In genomic region chr15:98707766-98708372, GRCm38 (mm10) we compare ENCODE assay signal across 8 mouse cellular contexts. TPM values are rescaled to one million over a fixed set of nuclear protein-coding genes. Genes with fewer than 3 reads are reported as not detected.
A peak's percentile ranks its signal among the peaks of the same experiment; 100 is the strongest.
DNase-seq lines count a peak whose midpoint lies in the region; ATAC-seq and TF ChIP-seq lines count a peak whose summit lies in the region.

TSS of gene Ccdc65 (plus strand) at chr15:98708207.

- H3K4me2 ChIP-seq in forebrain, embryonic 13.5 days = peak within 1 kb of the TSS; percentile 55
- peak within 1 kb of the TSS; percentile 60 for H3K4me2 ChIP-seq in liver, embryonic 15.5 days
- peak within 1 kb of the TSS; percentile 33 for H3K4me2 ChIP-seq in neural tube, embryonic 11.5 days (ENCODE audit: low read depth)
- peak within 1 kb of the TSS; percentile 51 for H3K4me2 ChIP-seq in stomach, embryonic 16.5 days (ENCODE audit: low read depth, low read length)

- peak; percentile 79 for DNase-seq in c-Kit-positive CD71-negative TER-119-negative erythroid progenitor cells, embryonic 14.5 days (ENCODE audit: low read depth)
- DNase-seq in heart, postnatal 10 days = peak; percentile 84 to 92
- peak; percentile 93 to 94 for DNase-seq in kidney, postnatal 4 days
- peak; percentile 84 for DNase-seq in neural tube, embryonic 11.5 days (ENCODE audit: low spot score)

- H3K27ac ChIP-seq in forebrain, embryonic 13.5 days = no peak within 1 kb of the TSS
- H3K27ac ChIP-seq in liver, embryonic 15.5 days (replicated peaks) = no peak within 1 kb of the TSS
- H3K27ac ChIP-seq in neural tube, embryonic 11.5 days (ENCODE audit: low read depth, low read length) = no peak within 1 kb of the TSS
- no peak within 1 kb of the TSS for H3K27ac ChIP-seq in stomach, embryonic 16.5 days (ENCODE audit: low read length)

- H3K9ac ChIP-seq in forebrain, embryonic 13.5 days = no peak within 1 kb of the TSS
- H3K9ac ChIP-seq in liver, embryonic 15.5 days = no peak within 1 kb of the TSS
- peak within 1 kb of the TSS; percentile 1; the same call in 1 of the 2 replicates for H3K9ac ChIP-seq in neural tube, embryonic 11.5 days (ENCODE audit: low read length)
- H3K9ac ChIP-seq in stomach, embryonic 16.5 days (ENCODE audit: low read length) = 0 out of 2 replicates have a peak within 1 kb of the TSS, but pooled peaks have one; percentile 5

- ATAC-seq in forebrain, embryonic 13.5 days = no peak
- no peak for ATAC-seq in liver, embryonic 15.5 days (ENCODE audit: insufficient read depth)
- no peak for ATAC-seq in neural tube, embryonic 11.5 days (ENCODE audit: insufficient read depth, low FRiP score, low TSS enrichment)
- ATAC-seq in stomach, embryonic 16.5 days (ENCODE audit: insufficient read depth, low FRiP score) = peak; percentile 56; the same call in 1 of the 2 replicates

- intact Hi-C loops in heart, postnatal 10 days (cut with DNase I) = loop anchor here (5.0 to 10.0 kb wide), 2 partner anchors 77 to 94 kb away; partner anchors contain the start of gene Wnt1

- no peaks in the 10 kb centered on the region for H3K36me3 ChIP-seq in E14TG2a.4 (ENCODE audit: insufficient read depth, low read length)
- no peaks in the 10 kb centered on the region for H3K36me3 ChIP-seq in forebrain, embryonic 13.5 days (ENCODE audit: poor library complexity, severe bottlenecking)
- no peaks in the 10 kb centered on the region for H3K36me3 ChIP-seq in liver, embryonic 15.5 days (replicated peaks)
- H3K36me3 ChIP-seq in neural tube, embryonic 11.5 days (ENCODE audit: control insufficient read depth, insufficient read depth, low read length) = no peaks in the 10 kb centered on the region
- H3K36me3 ChIP-seq in stomach, embryonic 16.5 days (ENCODE audit: control insufficient read depth, insufficient read depth, low read length) = no peaks in the 10 kb centered on the region

- H3K27me3 ChIP-seq in E14TG2a.4 (ENCODE audit: insufficient read depth, low read length) = peaks cover 43% of the 10 kb centered on the region
- peaks cover 39% of the 10 kb centered on the region for H3K27me3 ChIP-seq in forebrain, embryonic 13.5 days
- H3K27me3 ChIP-seq in liver, embryonic 15.5 days = peaks cover 44% of the 10 kb centered on the region
- H3K27me3 ChIP-seq in neural tube, embryonic 11.5 days (ENCODE audit: control insufficient read depth, insufficient read depth, low read length) = peaks cover 2% of the 10 kb centered on the region; the same call in 1 of the 2 replicates
- H3K27me3 ChIP-seq in stomach, embryonic 16.5 days (ENCODE audit: control insufficient read depth, insufficient read depth, low read length) = peaks cover 4% of the 10 kb centered on the region; the same call in 1 of the 2 replicates

- H3K4me3 ChIP-seq in E14TG2a.4 (replicated peaks; ENCODE audit: low read length) = peak within 1 kb of the TSS; percentile 82
- H3K4me3 ChIP-seq in forebrain, embryonic 13.5 days = peak within 1 kb of the TSS; percentile 33
- peak within 1 kb of the TSS; percentile 39 for H3K4me3 ChIP-seq in liver, embryonic 15.5 days (replicated peaks)
- peak within 1 kb of the TSS; percentile 11; the same call in 1 of the 2 replicates for H3K4me3 ChIP-seq in neural tube, embryonic 11.5 days (ENCODE audit: low read depth, low read length)
- H3K4me3 ChIP-seq in stomach, embryonic 16.5 days (replicated peaks; ENCODE audit: low read length) = peak within 1 kb of the TSS; percentile 41

- peaks cover 10% of the 10 kb centered on the region; the same call in 1 of the 2 replicates for H3K4me1 ChIP-seq in E14TG2a.4 (replicated peaks; ENCODE audit: low read depth, low read length)
- H3K4me1 ChIP-seq in forebrain, embryonic 13.5 days = peaks cover 5% of the 10 kb centered on the region; the same call in 1 of the 2 replicates
- 0 out of 2 replicates have a peak, but pooled peaks cover 4% of the 10 kb centered on the region for H3K4me1 ChIP-seq in liver, embryonic 15.5 days (replicated peaks)
- no peaks in the 10 kb centered on the region for H3K4me1 ChIP-seq in neural tube, embryonic 11.5 days (ENCODE audit: control insufficient read depth, insufficient read depth, low read length)
- no peaks in the 10 kb centered on the region for H3K4me1 ChIP-seq in stomach, embryonic 16.5 days (ENCODE audit: control insufficient read depth, insufficient read depth, low read length)

- H3K9me3 ChIP-seq in E14TG2a.4 (ENCODE audit: low read length) = no peaks in the 10 kb centered on the region
- H3K9me3 ChIP-seq in forebrain, embryonic 13.5 days (replicated peaks) = no peaks in the 10 kb centered on the region
- no peaks in the 10 kb centered on the region for H3K9me3 ChIP-seq in liver, embryonic 15.5 days (replicated peaks)
- no peaks in the 10 kb centered on the region for H3K9me3 ChIP-seq in neural tube, embryonic 11.5 days (ENCODE audit: control insufficient read depth, low read length)
- H3K9me3 ChIP-seq in stomach, embryonic 16.5 days (replicated peaks; ENCODE audit: control insufficient read depth, low read length) = no peaks in the 10 kb centered on the region

- 21% methylated on average over 16 of the region's 16 CpGs for WGBS in forebrain, embryonic 13.5 days
- WGBS in liver, embryonic 15.5 days (ENCODE audit: insufficient replicate concordance) = 14% methylated on average over 16 of the region's 16 CpGs
- WGBS in neural tube, embryonic 11.5 days = 20% methylated on average over 16 of the region's 16 CpGs
- WGBS in stomach, embryonic 16.5 days = 16% methylated on average over 16 of the region's 16 CpGs

- TF ChIP-seq CTCF in E14TG2a.4 (conservative IDR thresholded peaks at IDR 0.05; ENCODE audit: low read length) = peak; percentile 59

RNA-seq across cellular contexts. Expression of gene Ccdc65, which starts in this region (rescaled TPM):
- 2.1 TPM in 2 replicates for polyA plus RNA-seq in forebrain, embryonic 13.5 days (2015; fragmentation: Nextera tagmentation; extraction: Ambion mirVana)
- total RNA-seq in heart, postnatal 10 days (2021) = under 1 TPM; 0.12 to 0.41 TPM
- polyA plus RNA-seq in liver, embryonic 15.5 days (2015; fragmentation: Nextera tagmentation; extraction: Ambion mirVana) = not detected in 2 replicates
- polyA plus RNA-seq in neural tube, embryonic 11.5 days (2014; fragmentation: Nextera tagmentation; extraction: Ambion mirVana) = 0.70 and 0.96 TPM in 2 replicates
- 1.5 and 1.7 TPM in 2 replicates for polyA plus RNA-seq in stomach, embryonic 16.5 days (2015; fragmentation: Nextera tagmentation; extraction: Ambion mirVana)

Comparison
In these comparisons a context has a peak if more than half of its experiments do, and no peak if none do; other contexts are left out.
1. Peak in DNase-seq in heart, postnatal 10 days; RNA of the gene not detected or under 1 TPM.
2. Peak in DNase-seq, H3K4me3 ChIP-seq, H3K9ac ChIP-seq and H3K4me2 ChIP-seq in neural tube, embryonic 11.5 days; RNA of the gene not detected or under 1 TPM.
3. H3K4me3 ChIP-seq: peak in every context shown above with its lines; median percentile 82 in E14TG2a.4; 41 in stomach, embryonic 16.5 days; 39 in liver, embryonic 15.5 days; 33 in forebrain, embryonic 13.5 days; 11 in neural tube, embryonic 11.5 days.